In genomic region chr19:25698850-25699249, GRCm38 (mm10) we compare ENCODE assay signal across 27 mouse cellular contexts. TPM values are rescaled to one million over a fixed set of nuclear protein-coding genes. Genes with fewer than 3 reads are reported as not detected.
A peak's percentile ranks its signal among the peaks of the same experiment; 100 is the strongest.
DNase-seq lines count a peak whose midpoint lies in the region; ATAC-seq lines count a peak whose summit lies in the region.
"Had no signal": no experiment of that assay in that cellular context is flagged by ENCODE, and none has a peak within 500 bp of the region (broad histone marks: within the 10 kb centered on the region; RNA-seq: fewer than 3 reads in every experiment).

No protein-coding gene starts in this region.

- H3K36me3 ChIP-seq in limb, embryonic 15.5 days, result no peaks in the 10 kb centered on the region
- H3K36me3 ChIP-seq: embryonic facial prominence, embryonic 12.5 days; heart, embryonic 12.5 days; hindbrain, embryonic 13.5 days; lung, embryonic 15.5 days; midbrain, embryonic 12.5 days; neural tube, embryonic 12.5 days had no signal

- H3K4me3 ChIP-seq in limb, embryonic 15.5 days, result no peak overlapping the region
- H3K4me3 ChIP-seq: embryonic facial prominence, embryonic 12.5 days; erythroblast, embryonic 14.5 days; forebrain, embryonic 13.5 days; heart, embryonic 12.5 days; hindbrain, embryonic 13.5 days; layer of hippocampus, adult 2 months; lung, embryonic 15.5 days; midbrain, embryonic 12.5 days; neural tube, embryonic 12.5 days had no signal

- 0 out of 2 replicates have a peak overlapping the region, but pooled peaks have one; percentile 47 for H3K27ac ChIP-seq in limb, embryonic 15.5 days
- H3K27ac ChIP-seq: embryonic facial prominence, embryonic 12.5 days; forebrain, embryonic 13.5 days; hindbrain, embryonic 13.5 days; layer of hippocampus, adult 2 months; liver, embryonic 14.5 days; lung, embryonic 15.5 days; macrophage; midbrain, embryonic 12.5 days; neural tube, embryonic 12.5 days had no signal

- H3K4me2 ChIP-seq in limb, embryonic 15.5 days, result 0 out of 2 replicates have a peak overlapping the region, but pooled peaks have one; percentile 14
- H3K4me2 ChIP-seq: embryonic facial prominence, embryonic 12.5 days; forebrain, embryonic 13.5 days; heart, embryonic 12.5 days; hindbrain, embryonic 13.5 days; lung, embryonic 15.5 days; midbrain, embryonic 12.5 days; neural tube, embryonic 12.5 days had no signal

- no peaks in the 10 kb centered on the region for H3K9me3 ChIP-seq in limb, embryonic 15.5 days
- H3K9me3 ChIP-seq: embryonic facial prominence, embryonic 12.5 days; forebrain, embryonic 13.5 days; heart, embryonic 12.5 days; hindbrain, embryonic 13.5 days; lung, embryonic 15.5 days; midbrain, embryonic 12.5 days; neural tube, embryonic 12.5 days had no signal

- no peak overlapping the region for H3K9ac ChIP-seq in limb, embryonic 15.5 days
- H3K9ac ChIP-seq: embryonic facial prominence, embryonic 12.5 days; forebrain, embryonic 13.5 days; heart, embryonic 12.5 days; hindbrain, embryonic 13.5 days; liver, embryonic 14.5 days; lung, embryonic 15.5 days; midbrain, embryonic 12.5 days; neural tube, embryonic 12.5 days had no signal

- H3K4me1 ChIP-seq in limb, embryonic 15.5 days, result peaks cover 3% of the 10 kb centered on the region; the same call in 1 of the 2 replicates
- H3K4me1 ChIP-seq: embryonic facial prominence, embryonic 12.5 days; forebrain, embryonic 13.5 days; heart, embryonic 12.5 days; hindbrain, embryonic 13.5 days; lung, embryonic 15.5 days; midbrain, embryonic 12.5 days; neural tube, embryonic 12.5 days had no signal

- no peak for ATAC-seq in limb, embryonic 15.5 days (ENCODE audit: insufficient number of reproducible peaks, low FRiP score, low TSS enrichment, low read depth)
- ATAC-seq: forebrain, embryonic 13.5 days; inflammation-experienced regulatory T-cells, adult 6 months had no signal

- H3K27me3 ChIP-seq in limb, embryonic 15.5 days, result no peaks in the 10 kb centered on the region
- H3K27me3 ChIP-seq: embryonic facial prominence, embryonic 12.5 days; forebrain, embryonic 13.5 days; heart, embryonic 12.5 days; hindbrain, embryonic 13.5 days; lung, embryonic 15.5 days; midbrain, embryonic 12.5 days; neural tube, embryonic 12.5 days had no signal

- 44% methylated on average over 14 of the region's 14 CpGs for WGBS in limb, embryonic 15.5 days

- peak; percentile 20 for DNase-seq in embryo, embryonic 10 days (ENCODE audit: low spot score)
- no peak for DNase-seq in embryo, embryonic 9.5 days (ENCODE audit: extremely low spot score)
- peak; percentile 34 for DNase-seq in ES-CJ7 (ENCODE audit: low read depth, low spot score)
- peak; percentile 3 to 29 for DNase-seq in adrenal gland, postnatal 36 days
- DNase-seq in cerebellum, adult 18-20 months, result no peak
- no peak for DNase-seq in kidney, postnatal 4 days
- DNase-seq: B cell, adult 2 months; cerebellum, postnatal 10 days; heart, postnatal 14 days; kidney, adult 2 months; kidney, postnatal 10 days; right cerebral cortex, adult 18-20 months; thymus, postnatal 36 days had no signal

RNA-seq across cellular contexts. Expression of gene Dmrt2, which starts 26.6 kb away (rescaled TPM):
- 1 to 10 TPM; 4.3 to 5.1 TPM for total RNA-seq in adrenal gland, postnatal 36 days (2021)
- 10.6 and 14.7 TPM in 2 replicates for polyA plus RNA-seq in limb, embryonic 15.5 days (2015; fragmentation: Nextera tagmentation; extraction: Ambion mirVana)
- total RNA-seq: monocyte, adult 5-6 weeks had no signal
- polyA plus RNA-seq: inflammation-experienced regulatory T-cells, adult 6 months; macrophage had no signal

Comparison
In these comparisons a context has a peak if more than half of its experiments do, and no peak if none do; other contexts are left out.
1. DNase-seq: peak in embryo, embryonic 10 days (single experiment), ES-CJ7 (single experiment) and adrenal gland, postnatal 36 days (2 of 2); none in embryo, embryonic 9.5 days (single experiment), cerebellum, adult 18-20 months (0 of 2) and kidney, postnatal 4 days (0 of 2).